Mouse (Mus musculus) lung, adult 2 months (tissue): Measurements from ENCODE around the gene Abcd3.

Experiments
- CTCF ChIP-seq: fragments of 200-500 bp; IDR thresholded peaks from 2 replicates; pipeline ENCODE4 v1.5.1; 2011; ENCODE audit warnings: mild to moderate bottlenecking, low read length, control low read depth; ENCODE audit not compliant: insufficient read depth
- POLR2A ChIP-seq: fragments of 200-500 bp; IDR thresholded peaks from 2 replicates; pipeline ENCODE4 v1.6.1; 2011; ENCODE audit warnings: low read depth, mild to moderate bottlenecking, control low read depth, low read length, borderline replicate concordance; ENCODE audit errors: extremely low read depth

GRCm38 (mm10) chr3:121859142-121859541, 44.0 kb upstream of the Abcd3 start:
- TF ChIP-seq CTCF, result no peak
- TF ChIP-seq POLR2A, result no peak
